Mouse (Mus musculus) cerebellum, adult 8-10 months (tissue): ENCODE data around the gene Tsku.

Experiments used
- DNase-seq: peaks from one replicate; pipeline ENCODE4 v3.0.0; 2022

Tsku gene

DNA sequence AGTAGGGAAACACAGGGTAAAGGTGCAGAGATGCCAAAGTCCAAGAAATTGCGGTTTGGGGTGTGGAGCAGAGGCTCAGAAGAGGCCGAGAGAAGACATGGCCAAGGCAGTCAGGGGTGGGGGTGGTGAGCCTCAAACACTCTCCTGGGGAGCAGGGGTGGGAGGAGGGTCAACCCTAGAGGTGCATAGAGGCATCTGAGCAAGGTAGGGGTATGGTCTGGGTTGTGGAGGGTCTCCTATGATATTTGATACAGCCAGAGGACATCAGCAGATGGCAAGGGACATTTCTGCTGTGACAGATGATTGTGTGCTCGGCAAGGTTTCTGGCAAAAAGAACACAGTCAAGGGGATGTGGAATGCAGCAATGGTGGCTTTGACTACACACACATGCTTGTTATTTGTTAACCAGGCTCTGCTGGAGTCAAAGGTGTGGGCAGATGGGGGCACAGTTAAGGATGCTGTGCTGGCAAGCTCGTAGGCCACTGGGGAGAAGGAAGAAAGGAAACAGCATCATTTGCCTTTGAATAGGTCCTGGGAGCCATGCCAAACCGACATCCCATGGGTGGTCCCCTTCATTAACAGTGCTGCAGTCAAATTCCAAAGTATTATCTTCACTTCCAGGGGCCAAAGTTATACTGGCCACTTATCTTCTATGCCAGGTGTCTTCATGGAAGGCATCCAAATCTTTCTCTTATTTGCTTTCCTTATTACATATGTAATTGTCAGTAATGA lies 37.7 kb downstream of the Tsku start:
- DNase-seq = no peak

DNA sequence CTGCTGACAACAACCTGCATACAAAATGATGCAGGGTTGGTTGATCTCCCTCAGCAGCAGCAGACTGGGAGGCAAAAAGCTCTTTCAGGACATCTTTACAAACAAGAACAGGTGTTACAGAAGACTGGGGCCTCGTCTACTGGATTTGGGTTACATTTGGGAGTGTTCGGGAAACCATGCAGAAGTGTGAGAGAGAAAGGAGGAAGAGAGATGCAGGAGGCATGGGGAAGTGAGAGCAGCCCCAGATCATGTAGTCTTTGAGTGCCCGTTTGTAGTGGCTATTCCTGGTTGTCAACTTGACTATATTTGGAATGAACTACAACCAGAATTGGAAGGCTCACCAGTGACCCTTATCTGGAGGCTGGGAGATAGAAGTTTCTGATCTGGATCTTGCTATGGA lies 38.7 kb downstream of the Tsku start:
- DNase-seq = no peak

- DNase-seq = no peak
These were observed 40.0 kb downstream of the Tsku start, which contains the start of gene Acer3 for GRCm38 (mm10) chr7:98321083-98321482. Gene Acer3 (minus strand): TSS chr7:98321208.

- DNase-seq = no peak
These were observed 41.0 kb downstream of the Tsku start for GRCm38 (mm10) chr7:98320006-98320556.

DNA sequence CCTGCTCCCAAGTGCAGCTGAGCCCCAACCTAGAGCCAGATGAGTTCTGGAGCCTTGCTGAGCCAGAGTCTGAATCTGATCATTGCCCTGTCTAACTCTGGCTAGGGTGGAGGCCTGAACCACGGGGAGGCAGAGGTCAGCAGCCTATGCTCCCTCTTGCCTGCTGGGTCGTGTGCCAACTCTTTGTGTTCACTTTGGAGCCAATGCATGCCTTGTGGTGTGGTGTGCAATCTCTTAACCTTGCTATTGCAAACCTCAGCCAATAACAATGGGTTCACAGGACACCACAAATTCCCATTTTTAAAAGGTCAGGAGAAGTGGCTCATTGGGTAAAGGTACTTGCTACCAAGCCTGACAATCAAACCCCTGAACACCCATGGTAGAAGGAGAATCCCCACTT lies 44.6 kb downstream of the Tsku start:
- DNase-seq = no peak

GRCm38 (mm10) chr7:98315087-98315486 lies 46.0 kb downstream of the Tsku start:
- no peak for DNase-seq

DNA sequence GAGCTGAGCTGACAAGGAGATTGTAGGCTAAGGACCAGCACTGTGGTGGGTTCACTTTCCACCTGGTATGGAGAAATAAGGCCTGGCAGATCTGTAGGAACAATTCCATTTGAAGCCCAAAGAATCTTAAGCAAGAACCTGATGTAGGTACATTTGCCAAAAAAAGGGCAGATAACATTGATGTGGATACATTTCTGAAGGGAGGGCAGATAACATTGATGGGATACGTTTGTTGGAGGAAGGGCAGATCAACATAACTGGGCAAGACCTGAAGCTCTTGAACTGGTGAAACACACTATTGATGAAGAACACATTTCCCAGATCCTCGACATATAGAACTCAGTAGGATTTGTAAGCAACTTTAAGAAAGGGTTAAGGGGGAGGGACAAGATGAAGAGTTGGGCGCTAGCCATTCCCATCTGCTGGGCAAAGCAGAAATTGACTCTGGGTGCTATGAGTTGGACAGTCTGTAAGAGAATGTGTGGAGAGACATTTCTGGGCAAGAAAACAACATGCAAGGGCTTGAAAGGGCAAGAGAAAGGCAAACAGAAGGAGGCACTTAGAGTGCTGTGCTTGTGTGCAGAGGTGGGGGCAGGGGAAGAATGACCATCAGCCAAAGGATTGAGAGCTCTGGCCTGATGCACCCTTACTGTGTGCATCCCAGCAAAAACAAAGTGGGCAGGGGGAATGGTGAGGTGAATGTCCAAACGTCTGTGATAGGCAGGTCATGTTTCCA lies 48.8 kb downstream of the Tsku start:
- DNase-seq = no peak

DNA sequence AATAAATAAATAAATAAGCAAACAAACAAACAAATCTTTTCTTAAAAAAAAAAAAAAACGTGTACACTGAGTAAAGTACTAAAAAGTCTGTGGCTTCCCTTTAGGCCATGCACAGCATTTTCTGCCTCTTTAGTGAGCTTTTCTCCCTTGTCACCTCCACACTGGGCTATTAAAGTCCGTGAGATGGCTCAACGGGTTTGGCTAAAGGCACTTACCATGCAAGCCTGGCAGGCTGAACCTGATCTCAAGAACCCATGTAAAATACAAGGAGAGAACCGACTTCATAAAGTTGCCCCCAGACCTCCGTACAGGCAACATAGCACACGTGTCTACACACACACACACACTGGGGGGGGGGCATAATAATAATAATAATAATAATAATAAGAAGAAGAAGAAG lies 50.9 kb downstream of the Tsku start:
- DNase-seq = no peak

- DNase-seq = peak; percentile 91
These were observed 51.7 kb downstream of the Tsku start for GRCm38 (mm10) chr7:98309219-98310030.

GRCm38 (mm10) chr7:98308607-98309218 lies 52.4 kb downstream of the Tsku start:
- DNase-seq = no peak

- no peak for DNase-seq
These were observed 53.1 kb downstream of the Tsku start for GRCm38 (mm10) chr7:98307921-98308606.

- DNase-seq = no peak
These were observed 53.7 kb downstream of the Tsku start for GRCm38 (mm10) chr7:98307411-98307810.
